Mouse (Mus musculus): ENCODE measurements around the gene Tmem63b.
"Not testable (repeated sequence)": the region's sequence is repeated elsewhere in the genome, so short reads cannot be mapped to it uniquely, and the experiment has no call there.

Gene Tmem63b

DNA sequence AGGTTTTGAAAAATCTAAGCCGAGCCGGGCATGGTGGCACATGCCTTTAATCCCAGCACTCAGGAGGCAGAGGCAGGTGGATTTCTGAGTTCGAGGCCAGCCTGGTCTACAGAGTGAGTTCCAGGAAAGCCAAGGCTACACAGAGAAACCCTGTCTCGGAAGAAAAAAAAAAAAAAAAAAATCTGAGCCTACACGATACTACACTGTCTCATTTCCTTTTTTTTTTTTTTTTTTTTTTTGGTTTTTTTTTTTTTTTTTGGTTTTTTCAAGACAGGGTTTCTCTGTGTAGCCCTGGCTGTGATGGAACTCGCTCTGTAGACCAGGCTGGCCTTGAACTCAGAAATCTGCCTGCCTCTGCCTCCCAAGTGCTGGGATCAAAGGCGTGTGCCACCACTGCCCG lies 63.3 kb downstream of the Tmem63b start:
- DNase-seq (ENCODE audit: low spot score in 2 of 2): not testable (repeated sequence)

DNA sequence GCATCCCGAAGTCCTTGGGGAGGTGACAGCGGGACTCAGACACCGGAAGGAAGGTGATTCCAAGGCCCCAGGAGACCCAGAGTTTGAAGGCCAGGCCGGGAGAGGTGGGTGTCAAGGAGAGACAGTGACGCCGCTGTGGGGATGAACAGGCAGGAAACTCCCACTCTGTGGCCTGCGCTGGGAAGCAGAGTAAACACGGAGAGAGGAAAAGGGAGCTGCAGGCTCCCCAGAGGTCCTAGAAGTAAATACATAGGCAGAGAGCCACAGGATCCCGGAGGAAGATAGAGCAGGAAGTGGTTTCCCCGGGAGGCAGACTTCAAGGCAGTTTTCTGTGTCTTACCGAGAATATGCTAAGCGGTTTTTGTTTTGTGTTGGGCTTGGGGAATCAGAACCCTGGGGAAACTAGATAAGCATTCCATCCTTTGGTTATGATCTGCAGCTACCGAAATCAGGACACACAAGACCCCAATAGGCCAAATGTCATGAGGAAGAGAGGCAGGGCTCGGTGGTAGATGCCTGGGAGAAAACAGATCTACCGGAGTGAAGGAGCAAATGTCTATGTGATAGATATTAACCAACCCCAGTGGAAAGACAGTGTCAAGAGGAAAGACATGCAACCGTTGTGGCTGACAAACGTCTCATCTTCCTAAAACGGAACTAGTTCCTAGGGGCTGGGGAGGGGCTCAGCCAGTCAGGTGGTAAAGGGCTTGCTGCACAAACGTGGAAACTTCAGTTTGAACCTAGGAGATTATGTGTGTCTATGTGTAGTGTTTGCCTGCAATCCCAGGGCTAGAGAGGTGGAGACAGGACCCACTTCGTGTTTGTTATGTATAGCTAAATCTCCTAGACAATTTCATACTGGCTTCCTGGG lies 67.1 kb downstream of the Tmem63b start:
- DNase-seq (ENCODE audit: low spot score in 2 of 2): peak in 1 of 2 experiments; percentile 58

DNA sequence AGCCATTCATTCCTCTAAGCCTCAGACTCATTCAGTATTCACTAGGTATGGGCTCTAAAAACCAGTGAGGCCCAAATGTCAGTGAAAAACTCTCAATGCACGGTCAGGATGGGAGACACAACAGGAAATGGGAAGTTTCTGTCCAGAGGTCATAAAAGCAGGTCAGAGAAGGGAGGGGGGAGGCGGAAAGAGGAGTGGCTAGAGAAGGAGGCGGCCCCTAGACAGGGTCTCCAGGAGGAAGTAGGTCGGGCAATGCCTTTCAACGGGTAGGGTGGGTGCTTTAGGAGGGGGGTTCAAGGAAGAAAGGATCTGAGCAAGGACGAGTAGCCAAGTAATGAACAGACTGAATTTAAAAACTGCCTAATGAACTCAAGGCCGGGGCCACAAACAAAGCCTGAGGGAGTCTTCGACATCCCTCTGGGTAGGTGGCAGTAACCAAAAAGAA lies 67.7 kb downstream of the Tmem63b start:
- DNase-seq (ENCODE audit: low spot score in 2 of 2): peak; percentile 70 to 77

GRCm38 (mm10) chr17:45617655-45618054 lies 69.0 kb downstream of the Tmem63b start:
- no peak for DNase-seq (ENCODE audit: low spot score in 2 of 2)

DNA sequence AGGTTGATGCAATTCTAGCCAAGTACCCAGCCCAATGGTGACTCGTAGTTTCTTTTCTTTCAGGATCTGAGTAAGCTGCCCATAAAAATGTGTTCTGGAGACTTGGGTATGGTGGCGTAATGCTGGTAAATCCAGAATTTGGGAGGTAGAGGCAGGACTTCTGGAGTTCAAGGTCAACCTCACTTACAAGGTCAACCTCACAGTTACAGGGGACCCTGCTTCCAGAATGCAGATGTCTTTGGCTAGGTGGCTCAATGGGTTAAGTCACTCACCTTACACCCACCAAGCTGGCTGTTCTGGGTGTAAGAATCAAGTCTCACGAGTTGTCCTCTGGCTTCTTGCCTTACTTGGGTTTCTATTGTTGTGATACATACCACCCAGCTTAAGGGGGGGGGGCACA lies 70.0 kb downstream of the Tmem63b start:
- no peak for DNase-seq (ENCODE audit: low spot score in 2 of 2)

GRCm38 (mm10) chr17:45616046-45616650 lies 70.6 kb downstream of the Tmem63b start:
- no peak for DNase-seq (ENCODE audit: low spot score in 2 of 2)

GRCm38 (mm10) chr17:45612921-45613320 lies 73.8 kb downstream of the Tmem63b start:
- DNase-seq (ENCODE audit: low spot score in 2 of 2): no peak

GRCm38 (mm10) chr17:45612008-45612407 lies 74.7 kb downstream of the Tmem63b start:
- DNase-seq (ENCODE audit: low spot score in 2 of 2): no peak
